Mouse (Mus musculus): ENCODE results near the gene Acap3. TPM values are rescaled to one million over a fixed set of nuclear protein-coding genes. Genes with fewer than 3 reads are reported as not detected.

Acap3 gene
- polyA plus RNA-seq (2012): 37.5 and 47.6 TPM in 2 replicates

DNA sequence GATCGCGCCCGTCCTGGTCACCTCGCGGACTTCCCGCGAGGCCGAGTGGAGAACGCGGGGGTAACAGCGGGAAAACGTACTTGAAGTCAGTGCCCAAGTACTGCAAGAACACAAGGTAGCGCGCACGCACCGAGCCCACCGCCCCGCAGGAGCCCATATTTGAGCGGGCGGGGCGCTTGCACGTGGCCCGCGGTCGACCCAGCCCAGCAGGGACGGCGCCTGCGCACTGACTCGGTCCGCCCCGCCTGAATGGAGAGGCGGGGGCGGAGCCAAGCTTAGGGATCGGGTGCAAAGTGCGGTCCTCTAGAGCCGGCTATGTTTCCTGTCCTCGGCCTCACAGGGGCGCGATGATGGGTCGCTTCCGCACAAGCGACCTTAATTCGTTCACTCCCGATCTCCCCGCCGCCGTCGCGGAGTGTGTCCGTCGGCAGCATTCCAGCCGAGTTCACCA is at the start of gene Acap3, which contains the start of gene Pusl1:
Acap3 (plus strand) TSS at position 272 of the 451 bp plus-strand sequence.
Pusl1 (minus strand) TSS at position 231 of the 451 bp plus-strand sequence.
- no peak for TF ChIP-seq GATA1 (IDR thresholded peaks at IDR 0.05; ENCODE audit: low read length)

- TF ChIP-seq GATA1 (IDR thresholded peaks at IDR 0.05; ENCODE audit: low read length): no peak
Observed at GRCm38 (mm10) chr4:155843231-155843630, 48.4 kb upstream of the Acap3 start.

DNA sequence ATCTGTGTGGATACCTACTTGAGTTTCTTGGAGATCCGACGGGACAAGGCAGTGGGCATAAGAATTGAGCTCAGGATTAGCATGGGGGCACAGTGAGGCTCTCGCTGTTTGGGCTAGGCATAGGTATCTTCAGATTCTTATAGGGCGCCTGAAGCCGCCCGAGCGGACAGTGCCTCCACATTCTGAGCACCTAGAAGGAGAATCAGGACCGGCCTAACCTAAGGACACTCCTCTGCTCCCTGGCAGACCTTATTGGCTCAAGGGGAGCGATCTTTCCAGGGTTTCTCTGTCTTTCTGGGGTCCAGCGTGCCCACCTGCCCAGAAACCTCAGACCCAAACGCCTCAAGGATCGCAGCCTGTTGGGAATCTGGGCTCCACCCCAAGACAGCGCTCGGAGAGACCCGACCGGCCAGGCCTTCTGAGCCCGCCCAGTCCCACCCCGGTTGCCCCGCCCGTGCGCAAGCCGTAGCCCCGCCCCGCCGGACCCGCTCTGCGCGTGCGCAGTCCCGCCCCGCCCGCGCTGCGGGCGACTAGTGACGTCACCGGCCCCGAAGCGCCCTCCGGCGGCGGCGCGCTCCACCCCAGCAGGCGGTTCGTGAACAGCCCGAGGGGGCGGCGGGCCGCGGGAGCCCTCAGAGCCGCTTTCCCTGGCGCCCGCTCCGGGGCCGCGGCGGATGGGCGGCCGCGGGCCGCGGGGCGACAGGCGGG is 44.6 kb upstream of the Acap3 start, which contains the start of gene Dvl1:
Dvl1 (plus strand) TSS at position 532 of the 708 bp plus-strand sequence.
- no peak for TF ChIP-seq GATA1 (IDR thresholded peaks at IDR 0.05; ENCODE audit: low read length)

DNA sequence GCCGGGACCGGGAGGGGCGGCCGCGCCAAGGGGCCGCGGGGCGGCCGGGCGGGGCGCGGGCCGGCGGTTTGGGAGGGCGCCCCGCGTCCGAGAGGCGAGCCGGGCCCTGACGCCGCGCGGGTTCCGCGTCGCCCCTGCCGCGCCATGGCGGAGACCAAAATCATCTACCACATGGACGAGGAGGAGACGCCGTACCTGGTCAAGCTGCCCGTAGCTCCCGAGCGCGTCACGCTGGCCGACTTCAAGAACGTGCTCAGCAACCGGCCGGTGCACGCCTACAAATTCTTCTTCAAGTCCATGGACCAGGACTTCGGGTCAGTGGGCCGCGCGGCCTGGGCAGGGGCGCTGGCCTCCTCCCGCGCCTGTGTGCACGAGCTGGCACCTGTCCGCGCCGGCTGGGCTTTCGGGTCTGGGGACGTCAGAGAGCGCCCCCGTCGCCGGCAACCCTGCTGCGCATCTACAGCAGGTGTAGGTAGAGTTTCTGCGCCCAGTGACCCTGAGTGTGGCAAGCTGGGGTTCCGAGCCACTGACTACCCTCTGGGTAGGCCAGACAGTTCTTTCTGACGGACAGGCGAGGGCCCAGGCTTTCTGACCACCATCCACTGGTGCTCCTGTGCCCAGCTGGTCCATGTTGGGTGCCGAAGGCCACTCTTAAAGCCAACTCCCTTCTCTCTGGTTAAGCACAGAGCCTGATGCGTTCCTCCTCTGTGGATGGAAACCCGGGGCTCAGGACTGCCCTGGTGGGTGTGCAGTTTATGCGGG is 43.9 kb upstream of the Acap3 start:
- TF ChIP-seq GATA1 (IDR thresholded peaks at IDR 0.05; ENCODE audit: low read length): no peak

- no peak for TF ChIP-seq GATA1 (IDR thresholded peaks at IDR 0.05; ENCODE audit: low read length)
Observed at GRCm38 (mm10) chr4:155848434-155849095, 43.1 kb upstream of the Acap3 start.

- TF ChIP-seq GATA1 (IDR thresholded peaks at IDR 0.05; ENCODE audit: low read length): no peak
Observed at GRCm38 (mm10) chr4:155849391-155849790, 42.2 kb upstream of the Acap3 start.

DNA sequence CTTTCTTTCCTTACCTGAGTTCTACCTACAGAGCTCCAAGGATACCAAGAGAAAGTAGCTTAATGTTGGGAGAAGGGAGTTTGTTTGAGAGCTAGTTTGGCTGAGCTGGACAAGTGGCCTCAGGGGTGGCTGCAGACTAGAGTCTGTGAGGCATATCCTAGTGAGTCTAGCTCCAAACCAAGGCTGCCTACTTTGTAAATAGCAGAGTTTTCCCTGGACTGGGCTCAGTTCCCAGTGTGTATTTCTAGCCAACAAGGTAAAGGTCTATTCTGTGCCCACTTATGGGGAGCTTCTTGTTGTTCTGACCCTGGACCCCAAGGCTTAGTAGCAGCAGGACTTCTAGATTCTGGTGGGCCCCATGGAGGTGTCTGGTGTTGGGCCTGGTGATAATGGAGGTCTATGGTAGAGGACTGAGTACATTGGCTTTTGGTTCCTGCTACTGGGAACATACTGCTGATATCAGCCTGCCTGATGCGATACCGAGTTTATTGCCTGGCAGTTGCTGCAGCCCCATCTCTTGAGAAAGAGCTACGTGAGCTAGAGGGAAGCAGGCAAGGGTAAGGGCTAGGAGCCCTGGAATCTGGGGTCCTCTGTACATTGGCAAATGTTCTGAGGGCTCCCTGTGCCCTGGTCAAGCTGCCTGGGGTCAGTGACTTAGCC is 41.7 kb upstream of the Acap3 start:
- no peak for TF ChIP-seq GATA1 (IDR thresholded peaks at IDR 0.05; ENCODE audit: low read length)

DNA sequence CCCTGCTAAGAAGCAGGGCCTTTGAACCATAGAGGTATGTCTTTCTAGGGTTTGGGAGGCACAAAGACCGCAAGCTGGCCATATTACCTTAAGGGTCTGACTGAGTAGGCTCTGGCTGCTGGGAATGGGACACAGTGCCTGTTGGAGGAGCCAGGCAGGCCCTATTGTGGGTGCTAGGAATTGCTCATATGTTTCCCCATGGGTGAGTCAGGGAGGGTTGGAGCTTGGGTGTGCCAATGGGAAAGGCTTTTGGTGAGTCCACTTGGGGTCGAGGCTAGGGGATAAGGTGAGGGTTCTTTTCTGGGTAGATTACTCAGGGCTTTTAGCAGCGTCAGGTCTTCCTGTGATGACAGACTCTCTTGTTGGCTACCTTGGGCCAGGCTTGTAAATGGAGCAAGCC is 40.3 kb upstream of the Acap3 start:
- no peak for TF ChIP-seq GATA1 (IDR thresholded peaks at IDR 0.05; ENCODE audit: low read length)

DNA sequence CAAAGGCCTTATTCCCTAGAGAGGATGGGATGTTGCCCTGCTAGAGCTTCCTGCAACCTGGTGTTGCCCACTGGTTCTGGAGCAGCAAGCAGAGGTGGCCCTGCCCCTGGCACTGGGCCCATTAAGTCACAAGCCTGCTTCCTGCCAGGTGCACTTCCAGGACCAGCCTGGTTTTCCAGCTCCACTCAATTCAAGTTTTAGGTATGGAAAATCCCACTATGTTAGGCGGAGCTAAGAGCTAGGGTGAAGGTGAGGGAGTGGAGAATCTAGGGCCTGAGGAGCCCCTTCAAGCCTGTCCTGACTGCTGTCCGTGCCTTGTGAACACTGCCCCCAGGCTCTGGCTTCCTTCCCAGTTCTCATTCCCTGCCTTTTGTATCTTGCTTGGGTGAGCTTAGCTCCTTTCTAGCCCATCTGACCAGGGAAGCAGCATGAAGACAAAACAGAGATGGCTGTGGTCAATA is 39.6 kb upstream of the Acap3 start:
- TF ChIP-seq GATA1 (IDR thresholded peaks at IDR 0.05; ENCODE audit: low read length): no peak

DNA sequence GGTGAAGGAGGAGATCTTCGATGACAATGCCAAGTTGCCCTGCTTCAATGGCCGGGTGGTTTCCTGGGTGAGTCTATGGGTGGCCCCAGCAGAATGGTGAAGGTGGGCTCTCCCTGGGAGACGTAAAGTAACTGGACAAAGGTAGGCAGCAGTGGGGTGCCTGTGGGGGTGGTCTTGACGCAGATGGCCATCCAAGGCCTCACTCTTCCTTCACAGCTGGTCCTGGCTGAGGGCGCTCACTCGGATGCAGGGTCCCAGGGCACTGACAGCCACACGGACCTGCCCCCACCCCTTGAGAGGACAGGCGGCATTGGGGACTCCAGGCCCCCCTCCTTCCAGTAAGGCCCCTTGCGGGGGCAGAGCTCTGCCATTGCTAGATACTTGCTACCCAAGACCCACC is 38.2 kb upstream of the Acap3 start:
- no peak for TF ChIP-seq GATA1 (IDR thresholded peaks at IDR 0.05; ENCODE audit: low read length)

GRCm38 (mm10) chr4:155854991-155855390 is 36.6 kb upstream of the Acap3 start:
- TF ChIP-seq GATA1 (IDR thresholded peaks at IDR 0.05; ENCODE audit: low read length): no peak

DNA sequence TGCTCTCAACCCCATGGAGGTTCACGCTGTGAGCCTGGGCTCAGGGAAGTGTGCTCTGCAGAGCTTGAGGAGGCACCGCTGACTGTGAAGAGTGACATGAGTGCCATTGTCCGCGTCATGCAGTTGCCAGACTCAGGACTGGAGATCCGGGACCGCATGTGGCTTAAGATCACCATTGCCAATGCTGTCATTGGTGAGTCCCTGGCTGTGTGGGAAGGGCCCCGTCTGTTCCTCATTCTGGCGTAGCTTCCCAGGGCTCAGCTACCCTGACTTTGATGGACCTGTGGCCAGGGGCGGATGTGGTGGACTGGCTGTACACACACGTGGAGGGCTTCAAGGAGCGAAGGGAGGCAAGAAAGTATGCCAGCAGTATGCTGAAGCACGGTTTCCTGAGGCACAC is 35.6 kb upstream of the Acap3 start:
- TF ChIP-seq GATA1 (IDR thresholded peaks at IDR 0.05; ENCODE audit: low read length): no peak

DNA sequence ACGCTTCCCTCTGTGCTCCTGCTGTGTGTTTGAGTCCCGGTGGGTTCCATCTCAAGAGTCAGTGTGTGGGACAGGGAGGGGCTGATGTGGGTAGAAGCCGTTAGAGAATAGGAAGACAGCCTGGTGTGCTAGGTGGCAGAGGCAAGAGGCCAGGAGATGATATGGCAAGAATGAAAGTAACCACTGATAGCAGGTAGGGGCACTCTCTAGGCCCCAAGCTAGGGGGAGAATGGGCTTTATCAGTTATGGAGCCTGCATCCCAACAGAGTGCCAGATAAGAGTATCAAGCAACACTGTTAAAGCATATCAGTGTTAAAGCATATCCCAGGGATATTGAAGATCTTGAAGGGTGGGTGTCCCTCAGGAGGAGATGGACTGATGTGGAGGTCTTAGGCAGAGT is 34.7 kb upstream of the Acap3 start:
- peak; percentile 8 for TF ChIP-seq GATA1 (IDR thresholded peaks at IDR 0.05; ENCODE audit: low read length)

- no peak for TF ChIP-seq GATA1 (IDR thresholded peaks at IDR 0.05; ENCODE audit: low read length)
Observed at GRCm38 (mm10) chr4:155859318-155859717, 32.3 kb upstream of the Acap3 start.

DNA sequence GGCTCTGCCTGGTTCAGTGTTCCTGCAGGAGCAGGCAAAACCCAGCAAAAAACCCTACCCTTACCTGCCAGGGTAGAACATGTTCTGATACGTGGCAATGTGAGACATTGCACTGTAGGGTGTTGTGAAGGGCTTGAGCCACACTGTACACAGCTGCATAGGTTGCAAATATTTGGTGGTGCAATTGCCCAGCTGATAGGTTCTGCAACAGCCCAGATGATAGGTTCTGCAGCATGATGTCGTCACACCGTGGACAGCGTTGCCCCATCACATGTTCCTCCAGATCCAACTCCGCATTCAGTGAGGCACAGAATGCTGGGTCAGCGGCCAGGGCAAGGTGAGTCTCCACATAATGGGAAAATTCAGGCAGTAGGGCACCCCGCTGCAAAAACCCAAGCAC is 29.8 kb upstream of the Acap3 start:
- no peak for TF ChIP-seq GATA1 (IDR thresholded peaks at IDR 0.05; ENCODE audit: low read length)

Measured in G1E-ER4 (cell line).